Mouse (Mus musculus) left cerebral cortex, adult 18-20 months (tissue): ENCODE measurements around the gene Zfp382. TPM values are rescaled to one million over a fixed set of nuclear protein-coding genes. Genes with fewer than 3 reads are reported as not detected.
A peak's percentile ranks its signal among the peaks of the same experiment; 100 is the strongest.
"Not testable (repeated sequence)": the region's sequence is repeated elsewhere in the genome, so short reads cannot be mapped to it uniquely, and the experiment has no call there.

Source experiments
- DNase-seq, 2 experiments: peaks; one replicate each; pipeline ENCODE4 v3.0.0; 2021 to 2022; ENCODE audit warnings: low spot score in 2 of 2, mixed read lengths in 1 of 2
- long read RNA-seq, 2 experiments: library from polyadenylated mRNA; stranded (forward); transcript quantifications; one replicate each; pipeline ENCODE4 v2.0.0; 2021
- total RNA-seq, 2 experiments: library from RNA; stranded (reverse); gene quantifications; 2 replicates each; pipeline ENCODE4 v1.2.3; 2021

The Zfp382 gene
- 10 to 100 TPM; 31.3 to 36.0 TPM for total RNA-seq
- long read RNA-seq, experiment 1, partial matches to known transcripts: 0 of 6 reads
- long read RNA-seq, experiment 1, other reads (novel, unspliced or antisense): 4 of 6 reads
- long read RNA-seq, experiment 2, partial matches to known transcripts: 0 of 4 reads
- long read RNA-seq, experiment 2, other reads (novel, unspliced or antisense): 4 of 4 reads

DNA sequence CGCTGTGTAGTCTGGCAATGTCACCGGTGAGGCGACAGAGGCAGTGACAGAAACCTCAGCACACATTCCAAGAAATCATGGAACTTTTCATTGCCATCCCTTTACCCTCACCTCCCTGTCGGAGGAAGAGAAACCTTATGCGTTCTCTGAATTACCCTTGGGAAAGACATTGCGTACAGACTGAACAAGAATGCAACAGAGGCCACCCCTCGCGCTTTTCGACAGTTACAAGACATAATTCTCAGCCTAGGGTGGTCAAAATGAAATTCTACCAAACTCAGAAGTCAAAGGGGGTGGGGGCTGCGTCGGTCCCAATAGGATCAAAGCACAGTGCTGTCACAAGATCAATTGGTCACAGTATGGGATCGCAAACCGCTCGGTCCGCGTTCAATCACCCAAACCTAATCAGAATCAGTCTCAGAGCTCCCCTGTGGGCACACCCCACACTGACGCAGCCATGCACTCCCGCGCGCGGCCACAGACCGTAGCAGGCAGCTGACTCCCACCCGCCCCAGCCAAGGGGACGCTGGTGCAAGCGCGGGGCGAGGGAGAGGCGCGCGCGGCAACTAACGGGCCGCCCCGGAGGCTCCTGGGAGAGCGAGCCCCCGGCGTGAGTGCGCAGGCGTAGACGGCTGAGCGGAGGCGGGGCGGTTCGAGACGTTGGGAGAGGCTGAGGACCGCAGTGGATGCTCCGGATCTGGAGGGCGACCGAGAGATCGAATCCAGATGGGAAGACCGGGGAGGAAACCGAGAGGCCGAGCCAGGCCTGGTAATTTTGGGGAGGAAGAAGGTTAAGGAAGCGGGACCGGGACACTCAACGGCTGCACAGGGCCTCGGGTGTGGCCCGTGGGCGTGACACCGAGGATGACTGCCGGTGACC lies at the start of gene Zfp382:
TSS of gene Zfp382 (plus strand) at position 635 of the 880 bp plus-strand sequence.
- peak; percentile 91 to 94 for DNase-seq

DNA sequence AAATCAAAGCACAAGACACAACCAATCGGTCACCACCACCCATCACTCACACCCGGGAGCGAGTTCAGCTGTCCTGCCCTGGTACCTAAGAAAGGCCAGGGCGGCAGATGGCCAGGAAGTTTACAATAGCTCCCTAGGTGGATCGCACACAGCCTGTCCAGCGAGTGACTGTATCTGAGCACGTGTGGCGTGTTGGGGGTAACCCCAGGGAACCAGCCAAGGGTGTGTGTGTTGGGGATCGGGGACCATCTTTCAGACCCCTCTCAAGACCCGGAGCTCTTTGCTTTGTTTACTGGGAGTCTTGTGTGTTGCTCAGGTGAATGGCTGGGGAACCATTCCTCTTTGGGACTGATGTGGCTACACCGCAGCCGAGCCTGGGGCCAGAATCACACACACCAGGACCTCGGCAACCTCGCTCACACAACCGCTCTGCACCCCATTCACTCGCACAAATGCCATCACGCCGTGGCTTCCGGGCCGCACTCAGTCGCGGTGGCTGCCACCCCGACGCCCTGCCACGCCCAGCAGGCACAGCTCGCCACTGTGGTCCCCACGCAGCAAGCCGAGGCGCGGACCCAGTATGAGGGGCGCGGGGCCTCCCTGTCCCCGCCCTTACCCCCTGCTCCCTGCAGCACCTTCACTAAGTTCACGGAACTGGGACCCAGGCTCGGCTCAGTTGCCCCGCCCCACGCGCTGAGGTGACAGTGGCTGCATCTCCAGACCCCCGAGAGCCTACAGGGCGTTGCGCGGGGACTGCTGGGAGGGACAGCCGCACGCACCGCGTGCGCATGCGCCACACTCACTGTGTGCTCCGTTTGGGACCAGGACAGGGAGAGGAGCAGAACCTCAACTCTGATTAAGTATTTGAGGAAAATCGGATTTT lies 49.4 kb upstream of the Zfp382 start, which contains the start of gene Zfp82:
TSS of gene Zfp82 (minus strand) at position 755 of the 883 bp plus-strand sequence.
- peak; percentile 78 to 87 for DNase-seq

DNA sequence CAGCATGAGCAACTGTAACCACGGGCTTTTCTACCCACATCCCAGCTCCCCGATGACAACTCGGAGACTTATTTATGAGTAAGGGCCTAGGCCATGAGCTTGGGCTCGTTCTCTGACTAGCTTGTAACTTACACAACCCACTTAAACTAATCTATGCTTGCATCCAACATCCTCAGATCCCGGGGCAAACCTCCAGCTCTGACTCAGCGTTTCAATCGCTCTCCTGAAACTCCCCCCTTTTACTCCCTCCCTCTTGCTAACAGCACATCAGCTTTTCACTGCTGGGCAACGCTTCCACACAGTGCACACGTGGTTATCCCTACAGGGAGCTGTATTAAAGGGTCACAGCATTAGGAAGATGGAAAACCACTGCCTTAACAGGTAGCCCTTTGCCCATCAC lies 35.2 kb upstream of the Zfp382 start:
- DNase-seq: peak; percentile 42 to 55

DNA sequence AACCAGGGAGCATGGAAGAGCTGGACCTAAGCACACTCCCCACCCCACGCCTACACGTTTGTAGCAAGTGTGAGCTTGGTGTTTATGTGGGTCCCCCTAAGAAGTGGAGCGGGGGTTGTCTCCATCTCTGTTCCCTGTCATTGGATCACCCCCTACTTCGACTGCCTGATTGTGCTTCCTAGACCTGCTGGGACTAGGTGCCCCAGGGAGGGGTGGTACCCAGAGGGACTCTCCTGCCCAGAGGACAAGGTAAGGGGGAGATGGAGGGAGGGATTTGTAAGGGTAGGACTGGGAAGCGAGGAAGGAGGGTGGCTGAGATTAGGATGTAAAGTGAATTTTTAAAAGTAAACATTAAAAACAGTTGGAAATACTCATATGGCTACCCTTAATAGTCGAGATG lies 32.3 kb upstream of the Zfp382 start:
- no peak for DNase-seq

DNA sequence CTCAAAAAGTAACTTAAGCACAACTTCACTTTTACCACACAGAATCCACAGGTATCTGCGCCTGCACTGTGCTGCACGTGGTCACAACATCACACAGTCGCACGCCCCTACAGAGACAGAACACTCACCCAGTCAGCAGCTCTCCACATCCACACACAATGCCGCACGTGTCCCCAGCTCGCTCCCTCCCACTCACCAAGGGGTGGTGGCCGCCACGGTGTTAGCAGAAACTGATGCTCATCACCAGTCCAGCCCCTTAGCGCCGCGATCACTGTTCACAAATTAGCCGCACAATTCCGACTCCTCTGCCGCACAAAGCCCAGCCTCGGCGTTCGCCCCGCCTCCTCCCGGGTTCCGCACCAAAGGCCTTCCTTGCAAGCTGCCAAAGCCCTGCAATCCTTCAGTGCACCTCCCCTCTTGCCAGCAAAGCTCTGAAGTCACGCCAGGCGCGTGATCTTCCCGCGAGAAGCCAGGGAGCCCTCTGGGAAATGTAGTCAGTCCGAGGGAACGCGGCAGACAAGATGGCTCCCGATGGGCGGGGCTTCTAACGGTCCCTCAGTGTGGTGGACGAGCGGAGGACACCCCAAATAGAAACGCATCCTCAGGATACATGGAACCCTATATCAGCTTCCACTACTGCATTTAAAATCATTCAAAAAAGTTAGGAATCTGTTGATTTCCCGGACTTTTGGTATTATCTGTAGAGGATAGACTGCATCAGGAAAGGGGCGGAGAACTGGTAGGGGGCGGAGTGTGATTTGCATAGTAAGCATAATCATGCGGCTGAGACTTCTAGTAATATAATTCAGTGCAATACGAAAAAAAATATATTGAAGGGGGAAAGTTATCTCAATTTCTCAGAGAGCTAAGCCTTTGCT lies 31.4 kb upstream of the Zfp382 start, which contains the start of the genes Gm26920 and Zfp566:
TSS of gene Gm26920 (minus strand) at position 319 of the 878 bp plus-strand sequence.
TSS of gene Zfp566 (minus strand) at position 436 of the 878 bp plus-strand sequence.
- peak; percentile 95 to 96 for DNase-seq

DNA sequence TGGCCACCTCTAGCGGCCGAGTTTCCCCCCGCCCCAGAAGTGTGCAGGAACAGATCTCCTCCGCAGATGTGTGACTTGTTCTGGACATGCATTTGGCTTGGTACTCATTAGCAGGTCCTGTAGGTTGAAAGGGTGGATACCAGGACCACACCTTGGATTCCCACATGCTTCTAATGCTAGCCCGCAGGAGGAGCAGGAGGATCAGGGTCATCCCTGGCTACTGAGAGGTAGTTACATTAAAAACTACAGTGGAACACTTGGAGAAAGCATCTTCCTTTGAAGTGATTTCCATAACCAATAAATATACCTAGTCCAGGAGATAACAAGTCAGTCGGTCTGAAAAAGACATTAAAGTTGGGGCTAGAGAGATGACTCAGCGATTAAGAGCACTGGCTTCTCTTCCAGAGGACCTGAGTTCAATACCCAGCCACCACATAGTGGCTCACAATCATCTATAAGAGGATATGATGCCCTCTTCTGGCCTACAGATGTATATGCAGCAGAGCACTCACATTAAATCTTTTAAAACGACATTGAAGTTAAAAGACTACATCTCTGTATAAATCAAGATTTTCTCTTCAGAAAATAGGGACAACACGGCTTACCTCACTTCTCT lies 30.7 kb upstream of the Zfp382 start:
- no peak for DNase-seq

DNA sequence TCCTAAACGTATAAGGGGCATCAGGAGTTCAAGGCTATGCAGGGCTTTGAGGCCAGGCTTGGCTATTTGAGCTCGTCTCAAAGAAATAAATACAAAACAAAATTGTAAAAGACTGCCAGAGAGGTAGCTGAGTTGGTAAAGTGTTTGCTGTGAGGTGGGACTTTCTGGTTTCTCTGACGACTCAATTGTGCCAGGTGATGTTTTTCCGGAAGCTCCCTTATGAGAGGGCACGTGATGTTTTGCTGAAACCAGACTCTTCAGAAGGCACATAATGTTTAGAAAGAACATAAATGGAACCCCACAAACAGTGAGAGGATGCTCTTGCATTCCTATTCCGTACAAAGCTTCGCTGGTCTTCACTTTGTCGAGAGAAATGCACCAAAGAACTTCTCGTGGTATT lies 29.1 kb upstream of the Zfp382 start:
- no peak for DNase-seq

DNA sequence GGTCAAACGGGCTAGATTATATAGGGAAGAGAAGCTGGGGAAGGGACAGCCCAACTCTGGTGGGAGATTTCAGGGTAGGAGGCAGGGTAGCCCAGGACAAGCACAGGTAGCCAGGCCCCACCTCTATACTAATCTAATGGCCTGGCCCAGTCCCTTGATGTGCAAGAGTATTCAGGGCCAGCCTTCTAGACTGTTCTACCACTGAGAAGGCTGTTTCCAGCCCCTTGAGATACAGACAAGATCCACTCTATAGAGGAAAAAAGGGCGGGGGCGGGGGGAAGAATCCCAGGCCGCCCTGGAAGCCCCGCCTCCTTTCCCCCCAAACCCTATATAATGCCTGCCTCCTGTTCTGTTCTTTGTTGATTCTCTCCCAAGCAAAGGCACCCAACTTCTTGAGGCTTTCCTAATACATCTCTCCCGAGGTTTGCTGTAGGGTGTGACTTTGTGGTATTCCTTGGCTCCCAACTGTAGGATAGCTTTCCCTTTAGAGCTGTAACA lies 27.8 kb upstream of the Zfp382 start:
- no peak for DNase-seq

DNA sequence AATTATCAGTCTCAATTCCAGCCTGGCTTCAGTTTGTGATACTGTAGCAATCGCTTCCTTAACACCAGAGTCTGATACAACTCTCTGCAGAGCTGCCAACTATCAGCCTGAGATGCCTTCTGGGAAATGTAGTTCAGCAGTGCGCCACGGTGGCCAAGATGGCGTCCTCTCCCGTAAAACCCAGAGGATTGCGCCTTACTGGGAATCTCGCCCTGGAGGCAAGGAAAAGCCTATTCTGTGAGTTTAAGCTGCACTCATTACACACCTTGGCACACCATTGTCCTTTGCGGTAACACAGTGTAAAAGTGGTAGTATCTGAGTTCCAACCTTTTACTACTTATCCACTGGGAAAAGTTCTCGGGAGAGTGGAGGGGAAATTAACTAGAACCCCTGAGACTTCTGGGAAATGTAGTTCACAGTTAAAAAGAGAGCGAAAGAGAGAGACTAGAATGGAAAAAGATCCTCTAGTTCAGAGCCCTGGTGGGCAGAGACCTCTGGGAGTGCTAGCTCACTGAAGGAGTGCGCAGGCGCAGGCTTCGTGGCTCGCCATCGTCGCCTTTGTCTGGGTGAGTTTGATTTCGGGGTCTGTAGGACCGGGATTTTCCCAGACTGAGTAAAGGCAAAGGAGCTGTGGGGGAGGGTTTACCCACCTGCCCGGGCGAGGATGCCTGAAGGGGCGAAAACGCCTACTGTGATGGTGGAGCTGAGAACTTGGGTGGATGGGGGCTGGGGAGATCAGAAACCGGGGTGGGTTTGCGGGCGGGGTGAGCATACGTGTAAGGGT lies 26.9 kb upstream of the Zfp382 start, which contains the start of gene Zfp260:
TSS of gene Zfp260 (plus strand) at position 132 of the 784 bp plus-strand sequence.
- peak; percentile 86 to 91 for DNase-seq

DNA sequence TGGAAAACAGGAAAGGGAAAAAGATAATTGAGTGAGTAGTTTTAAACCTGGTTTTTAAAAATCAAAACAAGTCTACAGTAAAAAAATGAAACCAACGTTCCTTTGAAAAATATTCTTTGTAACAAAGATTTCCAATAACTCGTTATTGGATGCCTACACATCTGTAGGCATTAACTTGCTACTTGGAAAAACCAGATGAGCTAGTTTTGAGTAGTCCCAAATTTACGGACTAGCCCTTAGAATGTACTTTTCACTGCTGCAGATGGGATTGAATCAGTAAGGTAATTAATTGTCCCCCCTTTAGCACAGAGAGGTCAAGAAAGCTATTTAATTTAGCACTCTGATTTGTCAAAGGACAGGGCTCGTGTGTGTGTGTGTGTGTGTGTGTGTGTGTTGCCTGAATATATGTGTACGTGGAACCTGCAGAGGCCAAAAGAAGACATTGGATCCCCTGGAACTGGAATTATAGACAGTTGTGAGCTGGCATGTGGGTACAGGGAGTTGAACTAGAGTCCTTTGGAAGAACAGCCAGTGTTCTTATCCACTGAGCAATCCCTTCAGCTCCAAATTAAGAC lies 26.1 kb upstream of the Zfp382 start:
- DNase-seq: no peak

DNA sequence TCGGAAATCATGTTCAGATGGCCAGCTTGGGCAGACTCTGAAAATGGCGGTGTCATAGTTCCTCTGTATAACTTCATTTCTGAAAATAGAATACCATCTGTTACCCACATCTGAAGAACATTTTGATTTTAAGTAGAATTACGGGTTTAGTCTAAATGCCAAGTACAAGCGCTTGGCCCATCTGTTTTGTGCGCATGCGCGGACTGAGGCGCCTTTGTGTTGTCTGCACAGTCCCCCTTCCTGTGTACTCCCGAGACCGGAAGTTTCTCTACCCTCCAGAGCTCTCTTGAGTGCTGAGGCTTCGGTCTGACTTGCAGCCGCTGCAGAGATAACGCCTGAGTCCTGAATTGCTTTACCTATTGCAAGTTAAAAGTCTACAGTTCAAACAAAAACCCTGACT lies 22.4 kb upstream of the Zfp382 start:
- peak; percentile 77 to 84 for DNase-seq

DNA sequence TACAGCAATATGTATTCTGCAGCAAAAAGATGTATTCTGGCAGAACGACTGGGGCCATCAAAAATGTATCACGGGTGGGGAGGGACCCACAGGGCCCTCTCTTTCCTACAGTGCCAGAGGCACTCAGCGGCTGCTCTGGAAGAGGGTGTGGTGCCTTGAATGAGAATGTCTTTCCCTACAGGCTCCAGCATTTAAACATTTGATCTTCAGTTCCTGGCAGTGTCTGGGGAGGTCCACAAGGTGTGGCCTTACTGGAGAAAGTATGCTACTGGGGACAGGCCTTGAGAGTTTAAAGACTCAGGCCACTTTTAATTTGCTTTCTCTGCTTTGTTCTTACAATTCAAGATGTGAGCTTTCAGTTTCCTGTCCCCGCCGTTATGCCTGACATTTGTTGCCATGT lies 5.7 kb upstream of the Zfp382 start:
- no peak for DNase-seq

DNA sequence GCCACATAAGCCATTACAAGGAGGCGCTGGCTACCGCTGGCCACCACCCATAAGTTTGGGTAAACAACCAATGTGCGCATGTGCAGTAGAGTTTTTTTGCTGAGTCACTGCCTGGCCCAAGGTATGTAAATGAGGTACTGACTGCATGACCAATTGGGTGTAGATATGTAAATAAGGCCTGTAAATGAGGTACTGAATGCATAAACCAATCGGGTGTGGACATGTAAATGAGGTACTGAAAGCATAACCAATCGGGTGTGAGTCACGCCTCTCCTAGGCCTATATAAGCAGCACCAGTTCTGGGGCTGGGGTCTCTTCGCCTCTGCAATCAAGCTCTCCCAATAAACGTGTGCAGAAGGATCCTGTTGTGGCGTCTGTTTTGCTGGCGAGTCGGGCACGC lies 3.8 kb upstream of the Zfp382 start:
- DNase-seq: not testable (repeated sequence)

DNA sequence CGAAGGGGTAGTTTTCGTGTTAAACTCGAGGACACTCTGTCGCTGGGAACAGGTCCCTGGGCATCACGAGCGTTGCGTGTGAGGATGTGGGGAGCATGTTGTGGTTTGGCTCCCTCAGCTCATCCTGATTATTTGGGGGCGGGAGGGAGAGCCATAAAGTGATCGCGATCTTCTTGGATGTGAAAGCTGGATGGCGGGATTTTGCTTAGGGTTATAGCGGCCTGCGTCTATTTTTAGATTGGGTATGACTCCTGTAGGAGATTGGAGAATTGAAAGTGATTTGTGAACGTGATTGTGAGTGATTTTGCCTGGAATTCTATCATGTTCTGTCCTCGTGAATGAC lies 417 bp downstream of the Zfp382 start:
- DNase-seq: no peak

DNA sequence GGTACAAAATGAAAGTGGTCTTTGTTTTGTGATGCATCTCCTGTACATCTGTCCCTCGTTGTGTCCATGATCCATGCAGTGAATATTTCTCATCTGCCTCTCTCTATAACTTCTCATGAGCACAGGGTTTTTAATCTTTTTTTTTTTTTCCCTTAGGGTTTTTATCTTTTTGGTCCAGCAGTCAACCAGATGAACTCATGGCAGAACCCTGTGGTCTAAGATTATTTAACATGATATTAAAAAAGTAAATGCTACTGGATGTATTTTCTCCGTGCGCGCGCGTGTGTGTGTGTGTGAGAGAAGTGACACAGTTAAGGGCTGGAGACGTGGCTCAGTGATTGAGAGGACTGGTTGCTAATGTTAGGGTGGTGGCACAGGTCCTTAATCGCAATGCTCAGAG lies 8.2 kb downstream of the Zfp382 start:
- DNase-seq: no peak

DNA sequence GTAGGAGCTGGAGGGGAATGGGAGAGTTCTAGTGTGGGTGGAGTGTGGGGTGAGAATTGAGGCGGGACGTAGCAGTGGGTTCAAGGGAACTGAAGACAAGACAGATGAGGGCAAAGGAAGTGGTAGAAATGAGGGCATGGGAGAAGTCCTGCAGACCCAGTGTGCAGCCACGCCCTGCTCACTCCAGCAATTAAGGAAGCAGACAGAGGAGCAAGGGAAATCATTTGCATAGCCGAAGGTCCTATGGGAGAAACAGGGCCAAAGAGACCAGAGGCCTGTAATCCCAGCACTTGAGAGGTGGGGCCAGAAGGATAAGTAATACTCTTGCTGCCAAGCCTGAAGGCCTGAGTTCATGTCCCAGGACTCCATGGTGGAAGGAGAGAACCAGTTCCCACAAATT lies 10.7 kb downstream of the Zfp382 start:
- no peak for DNase-seq

DNA sequence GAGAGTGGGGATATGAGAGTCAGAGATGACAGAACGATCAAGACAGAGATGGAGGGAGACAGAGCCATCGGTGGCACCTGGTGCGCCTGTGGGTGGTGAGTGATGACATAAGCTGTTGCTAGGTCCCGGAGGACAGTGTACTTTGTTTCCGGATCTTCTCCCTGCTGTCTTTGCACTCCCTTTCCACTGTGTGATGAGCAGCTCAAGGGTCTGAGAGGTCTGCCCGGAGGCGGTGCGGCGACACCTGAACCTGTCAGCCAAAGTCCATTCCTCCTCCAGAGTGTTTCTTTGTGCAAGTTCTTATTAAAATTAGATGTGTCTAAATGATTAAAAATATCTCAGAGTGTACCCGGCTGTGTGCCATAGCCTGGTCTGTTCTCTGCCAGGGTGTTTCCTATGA lies 15.1 kb downstream of the Zfp382 start:
- DNase-seq: no peak

DNA sequence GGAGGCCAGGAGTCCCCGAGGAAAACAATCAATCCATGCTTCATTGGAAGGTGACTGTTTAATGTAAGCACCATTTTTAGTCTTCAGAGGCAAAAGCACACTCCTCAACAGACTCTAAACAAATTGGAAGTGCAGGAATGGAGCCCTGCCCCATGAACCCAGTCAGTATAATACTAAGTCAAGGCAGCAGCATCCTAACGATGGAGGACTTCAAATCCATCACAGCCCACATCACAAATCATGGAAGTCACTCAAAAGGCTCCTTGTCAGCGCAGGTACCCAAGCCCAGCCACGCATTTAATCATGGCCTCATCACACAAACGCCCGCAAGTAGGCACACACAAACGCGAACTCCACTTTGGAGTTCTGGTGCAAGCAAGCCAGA lies 21.4 kb downstream of the Zfp382 start:
- no peak for DNase-seq
